Mouse (Mus musculus): ENCODE data around the gene Gm13279.
"Not testable (repeated sequence)": the region's sequence is repeated elsewhere in the genome, so short reads cannot be mapped to it uniquely, and the experiment has no call there.

GRCm38 (mm10) chr4:88756581-88757513 is 40.4 kb upstream of the Gm13279 start:
- TF ChIP-seq CTCF (IDR thresholded peaks at IDR 0.05; ENCODE audit: low read depth); EP300 (optimal IDR thresholded peaks at IDR 0.05): not testable (repeated sequence)

All from stomach, postnatal 0 days (tissue).